Mouse (Mus musculus) kidney, embryonic 16.5 days (tissue): ENCODE measurements at regions not wholly inside any gene's neighbourhood (a gene's known extent, or its start where the extent isn't known, plus 50 kb on each side); places are given as distances from the start of the nearest gene placed in this dataset.

Experiments used
- ATAC-seq: fragments of 200-750 bp; cut with Nextera tagmentation; 2 replicates; pipeline ENCODE4 v1.8.0; 2017; ENCODE audit warnings: moderate TSS enrichment; ENCODE audit not compliant: low FRiP score, low TSS enrichment
- H3K27ac ChIP-seq: fragments of 300-500 bp; sonication (generic); 2 replicates; pipeline ENCODE4 v1.5.1; 2014; ENCODE audit warnings: low read length
- H3K27me3 ChIP-seq: fragments of 300-500 bp; sonication (generic); 2 replicates; pipeline ENCODE4 v1.6.1; 2014; ENCODE audit warnings: low read length, control low read depth, mixed read lengths; ENCODE audit not compliant: insufficient read depth
- H3K36me3 ChIP-seq: fragments of 300-500 bp; sonication (generic); 2 replicates; pipeline ENCODE4 v1.6.1; 2014; ENCODE audit warnings: low read length, control low read depth, mixed read lengths; ENCODE audit not compliant: insufficient read depth
- H3K4me1 ChIP-seq: fragments of 300-500 bp; sonication (generic); 2 replicates; pipeline ENCODE4 v1.6.1; 2014; ENCODE audit warnings: low read length, control low read depth, mixed read lengths; ENCODE audit not compliant: insufficient read depth
- H3K4me2 ChIP-seq: fragments of 300-500 bp; sonication (generic); replicated peaks from 2 replicates; pipeline ENCODE4 v1.6.1; 2014; ENCODE audit warnings: low read depth, low read length
- H3K4me3 ChIP-seq: fragments of 300-500 bp; sonication (generic); 2 replicates; pipeline ENCODE4 v1.5.1; 2014; ENCODE audit warnings: mild to moderate bottlenecking, low read length
- H3K9ac ChIP-seq: fragments of 300-500 bp; sonication (generic); replicated peaks from 2 replicates; pipeline ENCODE4 v1.6.1; 2014; ENCODE audit warnings: low read length
- H3K9me3 ChIP-seq: fragments of 300-500 bp; sonication (generic); 2 replicates; pipeline ENCODE4 v1.6.1; 2016; ENCODE audit warnings: low read length, control low read depth
- WGBS: fragments of 180-500 bp; shearing (Covaris S2); extraction: QIAGEN DNeasy Blood & Tissue Kit; methylation state at CpG from one replicate; pipeline ENCODE4 v1.1.7; 2014; 5-methylcytosine and 5-hydroxymethylcytosine counted together

- H3K4me3 ChIP-seq, result no peak overlapping the region
- H3K4me2 ChIP-seq, result no peak overlapping the region
- 50% methylated on average over 5 of the region's 5 CpGs for WGBS
- H3K4me1 ChIP-seq, result peaks cover 9% of the 10 kb centered on the region
- H3K27ac ChIP-seq, result no peak overlapping the region
- H3K27me3 ChIP-seq, result no peaks in the 10 kb centered on the region
- H3K9me3 ChIP-seq, result no peaks in the 10 kb centered on the region
- ATAC-seq, result no peak
- no peak overlapping the region for H3K9ac ChIP-seq
- H3K36me3 ChIP-seq, result no peaks in the 10 kb centered on the region
These were observed 235.4 kb downstream of the Gm765 start for GRCm38 (mm10) chr6:98107123-98107522.

GRCm38 (mm10) chr6:98105280-98106090, 237.1 kb downstream of the Gm765 start:
- H3K27me3 ChIP-seq, result no peaks in the 10 kb centered on the region
- WGBS, result 47% methylated on average over 18 of the region's 18 CpGs
- H3K9me3 ChIP-seq, result no peaks in the 10 kb centered on the region
- no peak overlapping the region for H3K27ac ChIP-seq
- H3K36me3 ChIP-seq, result no peaks in the 10 kb centered on the region
- H3K9ac ChIP-seq, result peak overlapping the region; percentile 60
- H3K4me3 ChIP-seq, result peak overlapping the region; percentile 46
- peak overlapping the region; percentile 67 for H3K4me2 ChIP-seq
- H3K4me1 ChIP-seq, result peaks cover 9% of the 10 kb centered on the region
- no peak for ATAC-seq

DNA sequence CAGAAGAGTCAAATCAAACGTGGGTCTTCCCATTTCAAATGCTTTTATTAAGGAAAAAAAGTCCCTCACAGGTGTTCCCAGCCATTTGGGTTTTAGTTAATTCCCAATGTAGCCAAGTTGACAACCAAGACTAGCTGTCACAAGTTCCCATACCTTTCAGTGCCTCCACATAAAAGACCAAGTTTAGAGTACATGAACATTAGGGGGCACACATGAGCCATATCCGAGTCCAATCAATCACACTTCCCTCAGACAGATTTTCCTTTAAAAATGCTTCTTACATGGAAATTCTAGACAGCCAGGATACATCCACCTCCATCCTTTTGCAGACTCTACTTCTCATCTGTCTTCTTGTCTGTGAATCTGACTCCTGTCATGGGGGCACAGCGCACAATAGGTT, 238.1 kb downstream of the Gm765 start:
- H3K27ac ChIP-seq, result no peak overlapping the region
- no peak overlapping the region for H3K4me2 ChIP-seq
- no peak overlapping the region for H3K4me3 ChIP-seq
- WGBS, result 56% methylated on average over 3 of the region's 3 CpGs
- H3K9me3 ChIP-seq, result no peaks in the 10 kb centered on the region
- H3K4me1 ChIP-seq, result peaks cover 9% of the 10 kb centered on the region
- H3K27me3 ChIP-seq, result no peaks in the 10 kb centered on the region
- no peak overlapping the region for H3K9ac ChIP-seq
- H3K36me3 ChIP-seq, result no peaks in the 10 kb centered on the region
- ATAC-seq, result no peak

- Histone ChIP-seq H3K27ac (no peak overlapping the region), H3K4me1 (peaks cover 5% of the 10 kb centered on the region), H3K9ac (no peak overlapping the region), H3K4me2 (no peak overlapping the region), H3K4me3 (no peak overlapping the region), H3K36me3 (no peaks in the 10 kb centered on the region), H3K9me3 (no peaks in the 10 kb centered on the region), H3K27me3 (no peaks in the 10 kb centered on the region)
- no peak for ATAC-seq
- 80% methylated on average over 4 of the region's 4 CpGs for WGBS
These were observed 241.5 kb downstream of the Gm765 start for GRCm38 (mm10) chr6:98101023-98101422.

DNA sequence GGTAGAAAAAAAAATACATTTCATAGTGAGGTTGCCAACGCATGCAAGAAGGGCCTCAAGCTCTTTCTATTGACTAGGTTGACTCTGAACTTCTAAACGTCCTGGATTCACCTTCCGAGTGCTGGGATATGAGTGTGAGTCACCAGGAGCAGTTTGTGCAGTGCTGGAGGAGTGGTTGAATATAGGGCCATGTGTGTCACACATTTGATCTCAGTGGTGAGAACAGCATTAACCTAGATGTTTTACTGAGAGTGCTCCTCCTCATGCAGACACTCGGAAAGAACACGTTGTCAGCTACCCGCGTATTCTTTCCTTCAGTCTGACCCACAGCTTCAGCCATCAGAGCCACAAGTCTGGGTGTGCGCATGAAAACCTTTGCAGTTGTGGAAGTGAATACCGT, 243.4 kb downstream of the Gm765 start:
- ATAC-seq, result no peak
- Histone ChIP-seq H3K4me3 (no peak overlapping the region), H3K9ac (no peak overlapping the region), H3K4me1 (no peaks in the 10 kb centered on the region), H3K27me3 (no peaks in the 10 kb centered on the region), H3K4me2 (no peak overlapping the region), H3K27ac (no peak overlapping the region), H3K36me3 (no peaks in the 10 kb centered on the region), H3K9me3 (no peaks in the 10 kb centered on the region)
- WGBS, result 91% methylated on average over 9 of the region's 9 CpGs

GRCm38 (mm10) chr6:98095243-98095642, 247.3 kb downstream of the Gm765 start:
- H3K36me3 ChIP-seq, result no peaks in the 10 kb centered on the region
- no peaks in the 10 kb centered on the region for H3K9me3 ChIP-seq
- no peak overlapping the region for H3K27ac ChIP-seq
- H3K4me1 ChIP-seq, result no peaks in the 10 kb centered on the region
- 53% methylated on average over 4 of the region's 4 CpGs for WGBS
- no peak overlapping the region for H3K4me3 ChIP-seq
- H3K27me3 ChIP-seq, result no peaks in the 10 kb centered on the region
- ATAC-seq, result no peak
- H3K9ac ChIP-seq, result no peak overlapping the region
- H3K4me2 ChIP-seq, result no peak overlapping the region

DNA sequence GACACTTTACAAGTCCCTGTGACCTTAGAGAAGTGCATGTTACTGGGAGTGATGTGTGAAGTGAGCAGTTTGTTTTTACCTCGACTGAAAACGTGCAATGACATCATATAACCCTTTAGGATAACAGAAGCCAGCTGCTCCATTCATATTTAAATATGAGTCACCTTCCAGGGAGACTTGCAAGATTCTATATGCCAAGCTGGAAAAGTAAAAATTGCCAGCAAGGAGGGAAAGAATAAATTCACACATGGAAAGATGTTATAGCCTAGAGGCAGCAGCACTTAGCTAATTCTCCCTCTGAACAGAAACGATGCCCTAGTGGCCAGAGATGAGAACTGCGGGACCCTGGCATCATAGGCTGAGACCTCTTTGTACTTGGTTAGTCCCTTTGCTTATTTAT, 253.4 kb downstream of the Gm765 start:
- no peaks in the 10 kb centered on the region for H3K36me3 ChIP-seq
- no peaks in the 10 kb centered on the region for H3K9me3 ChIP-seq
- ATAC-seq, result no peak
- no peaks in the 10 kb centered on the region for H3K4me1 ChIP-seq
- no peak overlapping the region for H3K4me2 ChIP-seq
- no peaks in the 10 kb centered on the region for H3K27me3 ChIP-seq
- H3K27ac ChIP-seq, result no peak overlapping the region
- no peak overlapping the region for H3K4me3 ChIP-seq
- H3K9ac ChIP-seq, result no peak overlapping the region
- 49% methylated on average over 4 of the region's 4 CpGs for WGBS

- ATAC-seq, result no peak
- Histone ChIP-seq H3K4me3 (no peak overlapping the region), H3K27me3 (no peaks in the 10 kb centered on the region), H3K9me3 (no peaks in the 10 kb centered on the region), H3K36me3 (no peaks in the 10 kb centered on the region), H3K4me2 (no peak overlapping the region), H3K4me1 (no peaks in the 10 kb centered on the region), H3K9ac (no peak overlapping the region), H3K27ac (no peak overlapping the region)
- 56% methylated on average over 4 of the region's 4 CpGs for WGBS
These were observed 262.5 kb downstream of the Gm765 start for GRCm38 (mm10) chr6:98080076-98080475.
